Mouse (Mus musculus): Measurements from ENCODE around the gene Wdr43. TPM values are rescaled to one million over a fixed set of nuclear protein-coding genes. Genes with fewer than 3 reads are reported as not detected.
"Not testable (repeated sequence)": the region's sequence is repeated elsewhere in the genome, so short reads cannot be mapped to it uniquely, and the experiment has no call there.

Gene Wdr43
- total and polyA plus RNA-seq, 2 experiments from 2014 or later: 19.4 to 33.6 TPM

- Histone ChIP-seq H3K27me3 (ENCODE audit: insufficient read depth, low read length) (no peaks in the 10 kb centered on the region), H3K4me1 (ENCODE audit: insufficient read depth, low read length) (peaks cover 15% of the 10 kb centered on the region), H3K9me3 (ENCODE audit: low read length) (no peaks in the 10 kb centered on the region), H3K36me3 (ENCODE audit: insufficient read depth, low read length) (no peaks in the 10 kb centered on the region; the same call in 1 of the 2 replicates), H3K4me2 (ENCODE audit: low read depth, low read length) (peak overlapping the region; percentile 81), H3K4me3 (ENCODE audit: low read length) (peak overlapping the region; percentile 100), H3K9ac (replicated peaks; ENCODE audit: low read length) (peak overlapping the region; percentile 91), H3K27ac (no peak overlapping the region)
- no peak for TF ChIP-seq CTCF (IDR thresholded peaks at IDR 0.05; ENCODE audit: low read depth)
- WGBS: 0% methylated on average over 10 of the region's 10 CpGs
- DNase-seq (ENCODE audit: low spot score) (no peak), ATAC-seq (no peak)
Observed at GRCm38 (mm10) chr17:71617033-71617362, 1.3 kb downstream of the Wdr43 start.

GRCm38 (mm10) chr17:71617974-71618373 is 2.3 kb downstream of the Wdr43 start:
- Histone ChIP-seq H3K4me1 (ENCODE audit: insufficient read depth, low read length) (peaks cover 15% of the 10 kb centered on the region), H3K9ac (replicated peaks; ENCODE audit: low read length) (no peak overlapping the region), H3K27ac (no peak overlapping the region), H3K27me3 (ENCODE audit: insufficient read depth, low read length) (no peaks in the 10 kb centered on the region), H3K4me2 (ENCODE audit: low read depth, low read length) (peak overlapping the region; percentile 81; the same call in 1 of the 2 replicates), H3K9me3 (ENCODE audit: low read length) (no peaks in the 10 kb centered on the region), H3K36me3 (ENCODE audit: insufficient read depth, low read length) (no peaks in the 10 kb centered on the region; the same call in 1 of the 2 replicates), H3K4me3 (ENCODE audit: low read length) (no peak overlapping the region)
- 72% methylated on average over 4 of the region's 4 CpGs for WGBS
- no peak for DNase-seq (ENCODE audit: low spot score)
- ATAC-seq: no peak
- TF ChIP-seq CTCF (IDR thresholded peaks at IDR 0.05; ENCODE audit: low read depth): no peak

- no peak overlapping the region for H3K4me2 ChIP-seq (ENCODE audit: low read depth, low read length)
- DNase-seq (ENCODE audit: low spot score) (no peak), ATAC-seq (no peak)
- no peaks in the 10 kb centered on the region for H3K4me1 ChIP-seq (ENCODE audit: insufficient read depth, low read length)
- H3K4me3 ChIP-seq (ENCODE audit: low read length): no peak overlapping the region
- 93% methylated on average over 10 of the region's 10 CpGs for WGBS
- H3K27me3 ChIP-seq (ENCODE audit: insufficient read depth, low read length): no peaks in the 10 kb centered on the region
- H3K36me3 ChIP-seq (ENCODE audit: insufficient read depth, low read length): peaks cover 37% of the 10 kb centered on the region
- no peaks in the 10 kb centered on the region for H3K9me3 ChIP-seq (ENCODE audit: low read length)
- H3K27ac ChIP-seq: no peak overlapping the region
- no peak for TF ChIP-seq CTCF (IDR thresholded peaks at IDR 0.05; ENCODE audit: low read depth)
- H3K9ac ChIP-seq (replicated peaks; ENCODE audit: low read length): no peak overlapping the region
Observed at GRCm38 (mm10) chr17:71631806-71632205, 16.1 kb downstream of the Wdr43 start.

- no peak for DNase-seq (ENCODE audit: low spot score)
- Histone ChIP-seq H3K4me2 (ENCODE audit: low read depth, low read length) (no peak overlapping the region), H3K27me3 (ENCODE audit: insufficient read depth, low read length) (no peaks in the 10 kb centered on the region), H3K36me3 (ENCODE audit: insufficient read depth, low read length) (peaks cover 30% of the 10 kb centered on the region), H3K4me3 (ENCODE audit: low read length) (no peak overlapping the region), H3K9ac (replicated peaks; ENCODE audit: low read length) (no peak overlapping the region), H3K9me3 (ENCODE audit: low read length) (no peaks in the 10 kb centered on the region), H3K4me1 (ENCODE audit: insufficient read depth, low read length) (no peaks in the 10 kb centered on the region), H3K27ac (no peak overlapping the region)
- 85% methylated on average over 8 of the region's 8 CpGs for WGBS
- ATAC-seq: no peak
- TF ChIP-seq CTCF (IDR thresholded peaks at IDR 0.05; ENCODE audit: low read depth): no peak
Observed at GRCm38 (mm10) chr17:71633350-71633749, 17.7 kb downstream of the Wdr43 start.

GRCm38 (mm10) chr17:71636786-71637185 is 21.1 kb downstream of the Wdr43 start:
- Histone ChIP-seq H3K9ac (replicated peaks; ENCODE audit: low read length) (no peak overlapping the region), H3K4me2 (ENCODE audit: low read depth, low read length) (no peak overlapping the region), H3K9me3 (ENCODE audit: low read length) (no peaks in the 10 kb centered on the region), H3K4me3 (ENCODE audit: low read length) (no peak overlapping the region), H3K4me1 (ENCODE audit: insufficient read depth, low read length) (no peaks in the 10 kb centered on the region), H3K27me3 (ENCODE audit: insufficient read depth, low read length) (no peaks in the 10 kb centered on the region), H3K36me3 (ENCODE audit: insufficient read depth, low read length) (peaks cover 40% of the 10 kb centered on the region), H3K27ac (no peak overlapping the region)
- no peak for DNase-seq (ENCODE audit: low spot score)
- TF ChIP-seq CTCF (IDR thresholded peaks at IDR 0.05; ENCODE audit: low read depth): no peak
- 93% methylated on average over 8 of the region's 8 CpGs for WGBS
- ATAC-seq: no peak

- Histone ChIP-seq H3K36me3 (ENCODE audit: insufficient read depth, low read length) (peaks cover 40% of the 10 kb centered on the region), H3K27ac (no peak overlapping the region), H3K4me1 (ENCODE audit: insufficient read depth, low read length) (no peaks in the 10 kb centered on the region), H3K9me3 (ENCODE audit: low read length) (no peaks in the 10 kb centered on the region), H3K4me2 (ENCODE audit: low read depth, low read length) (no peak overlapping the region), H3K4me3 (ENCODE audit: low read length) (no peak overlapping the region), H3K27me3 (ENCODE audit: insufficient read depth, low read length) (no peaks in the 10 kb centered on the region), H3K9ac (replicated peaks; ENCODE audit: low read length) (no peak overlapping the region)
- ATAC-seq (no peak), DNase-seq (ENCODE audit: low spot score) (no peak)
- TF ChIP-seq CTCF (IDR thresholded peaks at IDR 0.05; ENCODE audit: low read depth): no peak
- 94% methylated on average over 4 of the region's 4 CpGs for WGBS
Observed at GRCm38 (mm10) chr17:71637750-71638265, 22.1 kb downstream of the Wdr43 start.

- not testable (repeated sequence) for ATAC-seq; H3K27ac ChIP-seq; H3K4me1 ChIP-seq (ENCODE audit: insufficient read depth, low read length); DNase-seq (ENCODE audit: low spot score); H3K4me3 ChIP-seq (ENCODE audit: low read length); H3K9ac ChIP-seq (replicated peaks; ENCODE audit: low read length); H3K9me3 ChIP-seq (ENCODE audit: low read length); H3K4me2 ChIP-seq (ENCODE audit: low read depth, low read length); H3K27me3 ChIP-seq (ENCODE audit: insufficient read depth, low read length)
- WGBS: 80% methylated on average over 5 of the region's 5 CpGs
- H3K36me3 ChIP-seq (ENCODE audit: insufficient read depth, low read length): peaks cover 37% of the 10 kb centered on the region
Observed at GRCm38 (mm10) chr17:71639056-71639455, 23.4 kb downstream of the Wdr43 start.

All from hindbrain, postnatal 0 days (tissue).